Mouse (Mus musculus) skeletal muscle tissue, postnatal 0 days (tissue): ENCODE measurements around the gene Olfr508. TPM values are rescaled to one million over a fixed set of nuclear protein-coding genes. Genes with fewer than 3 reads are reported as not detected.

Experiments used
- polyA plus RNA-seq: library from polyadenylated mRNA; unstranded; fragments of >200 nt; fragmentation: Nextera tagmentation; extraction: Ambion mirVana; gene quantifications from 2 replicates; pipeline ENCODE4 v1.2.1, GENCODE M21; 2015

The Olfr508 gene
- not detected in 2 replicates for polyA plus RNA-seq

DNA sequence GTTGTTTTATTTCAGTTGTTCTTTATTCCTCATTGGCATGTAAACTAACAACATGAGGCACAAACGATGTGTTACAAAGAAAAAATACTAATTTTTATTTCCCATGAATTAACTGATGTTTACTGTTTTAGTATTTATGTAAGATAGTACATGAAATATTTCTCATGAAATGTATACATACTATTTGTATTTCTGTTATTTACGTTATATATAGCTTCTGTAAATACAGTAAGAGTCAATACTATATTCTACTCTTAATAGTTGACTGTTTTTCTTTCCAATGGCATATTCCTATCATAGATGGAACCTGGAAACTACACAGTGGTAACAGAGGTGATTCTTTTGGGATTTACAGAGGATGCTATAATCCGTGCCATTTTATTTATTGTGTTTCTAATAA is at the start of gene Olfr508:
TSS of gene Olfr508 (plus strand) at position 301 of the 400 bp plus-strand sequence.

DNA sequence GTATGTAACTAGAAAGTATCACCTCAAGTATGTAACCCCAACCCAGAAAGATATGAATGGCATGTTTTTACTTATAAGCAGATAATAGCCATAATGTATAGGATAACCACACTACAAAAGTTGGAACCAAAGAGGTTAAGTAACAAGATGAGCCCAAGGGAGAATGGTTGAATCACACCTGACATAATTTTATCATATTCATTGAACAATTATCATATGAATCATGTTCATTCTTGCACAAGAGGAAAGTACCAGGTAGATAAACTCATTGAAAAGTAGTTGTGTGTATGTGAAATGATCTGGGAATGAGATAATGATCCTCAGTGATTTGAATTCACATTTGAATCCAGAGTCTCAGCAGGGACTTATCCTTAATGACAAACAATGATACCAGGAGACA is 19.3 kb upstream of the Olfr508 start, which contains the start of gene Olfr506:
TSS of gene Olfr506 (plus strand) at position 301 of the 400 bp plus-strand sequence.

DNA sequence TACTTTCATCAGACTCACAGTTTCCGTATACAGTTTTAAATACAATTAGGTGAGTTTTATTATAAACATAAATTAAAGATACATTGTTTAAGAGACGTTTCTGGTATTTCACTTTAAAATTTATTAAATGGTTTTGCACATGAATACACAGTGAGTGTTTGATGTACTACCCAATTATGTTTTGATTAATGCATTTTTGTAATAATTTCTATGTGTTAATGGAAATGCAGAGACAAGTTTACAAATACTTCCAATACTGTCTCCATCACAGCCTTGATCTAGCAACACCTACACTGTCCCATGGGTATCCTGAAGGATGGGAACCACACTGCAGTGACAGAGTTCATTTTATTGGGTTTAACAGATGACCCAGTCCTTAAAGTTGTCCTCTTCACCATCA is 8.3 kb upstream of the Olfr508 start, which contains the start of gene Olfr507:
TSS of gene Olfr507 (plus strand) at position 301 of the 400 bp plus-strand sequence.

DNA sequence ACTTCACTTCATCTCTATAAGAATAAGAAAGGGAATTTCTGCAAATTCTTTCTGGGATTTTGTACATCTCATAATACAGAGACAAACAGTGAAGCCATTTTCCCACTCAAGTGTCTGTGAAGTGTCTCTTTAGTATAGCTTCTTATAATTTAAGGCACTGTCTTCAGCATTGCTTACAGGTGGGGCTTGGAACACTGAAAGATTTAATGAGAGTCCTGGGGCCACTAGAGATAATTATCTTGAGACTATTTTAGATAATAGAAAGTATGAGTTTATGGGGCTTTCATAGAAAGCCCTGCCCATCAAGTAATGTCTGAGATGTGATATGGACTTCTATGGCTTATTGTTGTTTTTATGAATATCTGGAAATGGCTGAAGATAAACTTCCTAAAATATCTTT is 22.0 kb downstream of the Olfr508 start, which contains the start of gene Olfr509:
TSS of gene Olfr509 (minus strand) at position 101 of the 400 bp plus-strand sequence.

DNA sequence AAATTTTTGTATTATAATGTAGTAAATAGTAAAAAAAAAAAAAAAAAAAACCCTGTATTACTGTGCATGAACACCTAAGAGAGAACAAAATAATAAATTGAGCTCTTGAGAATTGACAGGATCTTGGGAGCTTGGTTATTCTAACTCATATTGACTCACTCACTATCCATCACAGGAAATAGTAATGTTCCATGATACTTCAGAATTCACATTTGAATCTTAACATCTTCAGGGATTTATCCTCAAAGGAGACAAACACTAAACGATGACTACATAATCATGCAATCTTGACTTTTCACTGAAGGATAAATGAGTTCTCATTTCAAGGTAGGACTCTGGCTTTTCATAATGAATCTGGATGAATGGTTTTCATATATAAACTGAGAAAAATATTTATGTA is 36.3 kb downstream of the Olfr508 start, which contains the start of gene Olfr510:
TSS of gene Olfr510 (plus strand) at position 301 of the 400 bp plus-strand sequence.

Other genes with a start within 250 kb of the Olfr508 start
- not detected in 2 replicates for gene Olfr495, start 236.8 kb upstream of the Olfr508 start, polyA plus RNA-seq
- not detected in 2 replicates for gene Olfr497, start 209.6 kb upstream of the Olfr508 start, polyA plus RNA-seq
- gene Olfr498, start 164.7 kb upstream of the Olfr508 start, polyA plus RNA-seq, result not detected in 2 replicates
- gene Olfr502, start 104.9 kb upstream of the Olfr508 start, polyA plus RNA-seq, result not detected in 2 replicates
- not detected in 2 replicates for gene Olfr503, start 85.5 kb upstream of the Olfr508 start, polyA plus RNA-seq
- gene Olfr504, start 64.2 kb upstream of the Olfr508 start, polyA plus RNA-seq, result not detected in 2 replicates
- not detected in 2 replicates for gene Olfr506, start 19.2 kb upstream of the Olfr508 start, polyA plus RNA-seq
- gene Olfr507, start 8.2 kb upstream of the Olfr508 start, polyA plus RNA-seq, result not detected in 2 replicates
- gene Olfr509, start 21.9 kb downstream of the Olfr508 start, polyA plus RNA-seq, result 0.04 TPM in 1 of 2 replicates, not detected in the other
- gene Olfr510, start 36.4 kb downstream of the Olfr508 start, polyA plus RNA-seq, result not detected in 2 replicates
- not detected in 2 replicates for gene Olfr512, start 83.3 kb downstream of the Olfr508 start, polyA plus RNA-seq
- gene Olfr513, start 121.0 kb downstream of the Olfr508 start, polyA plus RNA-seq, result not detected in 2 replicates
- gene Olfr514, start 196.0 kb downstream of the Olfr508 start, polyA plus RNA-seq, result not detected in 2 replicates
- not detected in 2 replicates for gene Olfr516, start 220.5 kb downstream of the Olfr508 start, polyA plus RNA-seq
- not detected in 2 replicates for gene Olfr517, start 242.4 kb downstream of the Olfr508 start, polyA plus RNA-seq